Mouse (Mus musculus) embryonic facial prominence, embryonic 12.5 days (tissue): ENCODE results near the gene Hltf. TPM values are rescaled to one million over a fixed set of nuclear protein-coding genes. Genes with fewer than 3 reads are reported as not detected.
A peak's percentile ranks its signal among the peaks of the same experiment; 100 is the strongest.

ENCODE experiments used
- ATAC-seq: fragments of 200-750 bp; cut with Nextera tagmentation; 2 replicates; pipeline ENCODE4 v1.8.0; 2017; ENCODE audit not compliant: insufficient number of reproducible peaks, insufficient read depth, low FRiP score, low TSS enrichment
- H3K27ac ChIP-seq: fragments of 300-500 bp; sonication (generic); 2 replicates; pipeline ENCODE4 v1.5.1; 2016; ENCODE audit warnings: mild to moderate bottlenecking
- H3K27me3 ChIP-seq: fragments of 300-500 bp; sonication (generic); 2 replicates; pipeline ENCODE4 v1.6.1; 2016; ENCODE audit warnings: mild to moderate bottlenecking, moderate library complexity
- H3K36me3 ChIP-seq: fragments of 300-500 bp; sonication (generic); 2 replicates; pipeline ENCODE4 v1.6.1; 2016; ENCODE audit warnings: mild to moderate bottlenecking
- H3K4me1 ChIP-seq: fragments of 300-500 bp; sonication (generic); 2 replicates; pipeline ENCODE4 v1.6.1; 2016
- H3K4me2 ChIP-seq: fragments of 300-500 bp; sonication (generic); replicated peaks from 2 replicates; pipeline ENCODE4 v1.6.1; 2016; ENCODE audit warnings: mild to moderate bottlenecking, moderate library complexity
- H3K4me3 ChIP-seq: fragments of 300-500 bp; sonication (generic); 2 replicates; pipeline ENCODE4 v1.5.1; 2016; ENCODE audit warnings: mild to moderate bottlenecking
- H3K9ac ChIP-seq: fragments of 300-500 bp; sonication (generic); 2 replicates; pipeline ENCODE4 v1.6.1; 2016; ENCODE audit warnings: mild to moderate bottlenecking, moderate library complexity
- H3K9me3 ChIP-seq: fragments of 300-500 bp; sonication (generic); 2 replicates; pipeline ENCODE4 v1.6.1; 2016; ENCODE audit warnings: mild to moderate bottlenecking, moderate library complexity
- WGBS: fragments of 180-500 bp; shearing (Covaris S2); methylation state at CpG from one replicate; pipeline ENCODE4 v1.1.7; 2016; 5-methylcytosine and 5-hydroxymethylcytosine counted together
- polyA plus RNA-seq: library from polyadenylated mRNA; unstranded; fragments of >200 nt; fragmentation: Nextera tagmentation; extraction: Ambion mirVana; gene quantifications from 2 replicates; pipeline ENCODE4 v1.2.1, GENCODE M21; 2016

The Hltf gene
- polyA plus RNA-seq, 1 experiment from 2014 or later = 15.0 TPM

DNA sequence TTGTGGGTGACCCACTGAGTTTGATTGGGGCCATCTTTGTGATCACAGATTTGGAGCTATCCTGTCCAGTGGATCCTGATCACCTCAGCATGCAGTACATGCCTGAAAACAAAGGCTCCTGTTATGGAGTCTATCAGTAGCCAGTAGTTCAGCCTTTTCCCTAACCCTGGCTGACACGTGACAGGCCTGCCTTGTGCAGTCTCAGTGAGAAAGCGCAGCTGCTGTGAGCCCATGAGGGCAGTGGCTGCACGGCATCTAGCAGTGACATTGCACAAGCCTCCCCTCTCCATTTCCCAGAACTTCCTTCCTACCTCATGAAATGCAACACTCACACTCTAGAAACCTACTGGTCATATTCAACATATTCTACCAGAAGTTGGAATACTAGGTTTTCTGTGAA lies 76.9 kb downstream of the Hltf start:
- H3K4me1 ChIP-seq = no peaks in the 10 kb centered on the region
- WGBS = 72% methylated on average over 3 of the region's 3 CpGs
- H3K9ac ChIP-seq = no peak overlapping the region
- no peak overlapping the region for H3K4me2 ChIP-seq
- no peaks in the 10 kb centered on the region for H3K27me3 ChIP-seq
- 0 out of 2 replicates have a peak, but pooled peaks cover 4% of the 10 kb centered on the region for H3K36me3 ChIP-seq
- ATAC-seq = no peak; the same call in 1 of the 2 replicates
- H3K4me3 ChIP-seq = no peak overlapping the region
- H3K9me3 ChIP-seq = no peaks in the 10 kb centered on the region
- no peak overlapping the region for H3K27ac ChIP-seq

DNA sequence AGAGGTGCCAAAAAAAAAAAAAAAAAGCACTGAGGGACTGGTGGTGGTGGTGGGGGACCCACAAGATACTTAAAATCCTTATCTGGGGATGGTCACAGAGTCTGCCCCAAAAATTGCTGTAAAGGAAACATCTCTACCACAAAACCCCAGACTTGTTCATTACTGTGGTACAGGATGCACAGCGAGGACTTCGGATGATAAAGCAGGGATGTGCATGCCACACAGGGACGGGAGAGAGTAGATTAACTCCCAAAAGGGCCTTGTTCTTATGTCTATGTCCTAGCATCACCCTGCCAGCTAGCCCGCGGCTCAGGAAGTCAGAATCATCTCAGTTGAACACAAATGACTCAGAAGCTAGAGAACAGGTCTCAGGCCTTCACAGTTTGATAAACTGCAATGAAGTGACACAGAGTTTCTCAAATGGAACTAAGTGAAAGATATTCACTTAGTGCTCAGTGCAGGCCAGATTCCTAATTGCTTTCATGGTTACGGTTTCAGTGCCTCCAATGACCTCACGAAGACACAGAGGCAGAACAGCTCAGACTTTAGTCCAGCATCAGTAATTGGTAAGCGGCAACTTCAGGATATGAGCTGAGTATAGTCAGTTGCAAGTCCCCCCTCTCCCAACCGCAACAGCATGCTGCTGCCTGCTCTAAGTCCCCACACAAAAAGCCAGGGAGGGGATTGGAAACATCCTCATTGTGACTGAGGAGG lies 79.4 kb downstream of the Hltf start:
- H3K27ac ChIP-seq = no peak overlapping the region
- 79% methylated on average over 9 of the region's 9 CpGs for WGBS
- peaks cover 4% of the 10 kb centered on the region; the same call in 1 of the 2 replicates for H3K4me1 ChIP-seq
- no peak for ATAC-seq
- no peaks in the 10 kb centered on the region for H3K9me3 ChIP-seq
- no peak overlapping the region for H3K4me2 ChIP-seq
- H3K36me3 ChIP-seq = 0 out of 2 replicates have a peak, but pooled peaks cover 4% of the 10 kb centered on the region
- no peak overlapping the region for H3K4me3 ChIP-seq
- no peaks in the 10 kb centered on the region for H3K27me3 ChIP-seq
- H3K9ac ChIP-seq = no peak overlapping the region

DNA sequence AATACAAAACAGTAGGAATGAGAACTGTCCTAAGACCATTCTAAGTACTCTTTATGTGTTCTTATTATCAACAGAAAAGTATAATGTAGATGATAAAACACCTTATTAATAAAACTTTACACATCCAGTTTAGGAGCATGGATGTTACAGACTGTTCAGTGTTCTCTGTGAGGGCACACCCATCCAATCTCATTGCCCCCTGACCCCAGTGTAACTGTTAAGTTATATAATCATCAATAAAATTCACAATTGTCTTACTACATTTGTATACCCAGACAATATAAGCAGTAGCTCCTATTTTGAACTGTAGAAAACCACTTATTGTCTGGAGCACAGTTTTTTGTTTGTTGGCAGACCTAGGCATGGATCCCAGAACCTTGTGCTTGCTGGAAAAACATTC lies 83.6 kb downstream of the Hltf start:
- Histone ChIP-seq H3K9me3 (no peaks in the 10 kb centered on the region), H3K36me3 (0 out of 2 replicates have a peak, but pooled peaks cover 4% of the 10 kb centered on the region), H3K4me3 (no peak overlapping the region), H3K27me3 (no peaks in the 10 kb centered on the region), H3K9ac (no peak overlapping the region), H3K4me2 (no peak overlapping the region), H3K4me1 (peaks cover 5% of the 10 kb centered on the region; the same call in 1 of the 2 replicates), H3K27ac (no peak overlapping the region)
- ATAC-seq = no peak

DNA sequence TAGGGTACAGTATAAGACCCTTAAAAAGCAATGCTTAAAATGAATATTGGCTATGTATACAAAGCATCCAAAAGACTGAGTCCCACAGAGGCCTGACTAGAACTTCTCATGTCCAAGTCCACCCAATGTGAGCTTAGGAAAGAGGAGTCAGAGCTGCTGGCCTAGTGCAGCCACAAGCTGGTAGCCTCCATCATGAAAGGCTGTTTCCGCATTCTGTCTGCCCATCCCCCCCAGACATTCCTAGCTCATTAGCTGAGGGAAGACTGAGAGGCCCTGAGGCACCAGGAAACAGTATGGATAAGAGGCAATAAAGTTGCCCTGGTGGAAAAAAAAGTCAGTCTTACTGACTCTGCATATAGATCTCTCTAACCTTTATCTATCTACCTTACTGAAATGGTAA lies 84.1 kb downstream of the Hltf start:
- 4% methylated on average over 1 of the region's 1 CpGs for WGBS
- H3K4me3 ChIP-seq = no peak overlapping the region
- no peak overlapping the region for H3K9ac ChIP-seq
- no peak for ATAC-seq
- H3K27ac ChIP-seq = no peak overlapping the region
- H3K9me3 ChIP-seq = no peaks in the 10 kb centered on the region
- H3K4me1 ChIP-seq = peaks cover 5% of the 10 kb centered on the region; the same call in 1 of the 2 replicates
- H3K36me3 ChIP-seq = 0 out of 2 replicates have a peak, but pooled peaks cover 4% of the 10 kb centered on the region
- H3K27me3 ChIP-seq = no peaks in the 10 kb centered on the region
- H3K4me2 ChIP-seq = no peak overlapping the region

DNA sequence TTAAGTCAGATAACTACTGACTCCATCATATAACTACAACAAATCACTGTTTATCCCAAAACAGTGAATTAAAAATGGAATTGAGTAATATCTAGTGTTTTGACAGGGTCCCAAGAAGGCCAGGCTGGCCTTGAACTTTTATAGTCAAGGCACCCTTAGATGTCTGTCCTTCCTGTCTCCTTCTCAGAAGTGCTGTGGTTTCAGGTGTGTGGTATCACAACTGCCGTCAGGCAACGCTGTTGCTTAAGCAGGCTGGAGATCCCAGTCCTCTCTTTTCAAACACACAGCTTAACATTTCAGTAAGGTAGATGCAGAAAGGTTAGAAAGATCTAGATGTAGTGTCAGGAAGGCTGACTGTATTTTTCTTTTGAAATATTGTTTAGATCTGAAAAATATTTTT lies 84.5 kb downstream of the Hltf start:
- H3K4me3 ChIP-seq = no peak overlapping the region
- H3K9ac ChIP-seq = no peak overlapping the region
- peaks cover 5% of the 10 kb centered on the region; the same call in 1 of the 2 replicates for H3K4me1 ChIP-seq
- no peak overlapping the region for H3K27ac ChIP-seq
- no peaks in the 10 kb centered on the region for H3K9me3 ChIP-seq
- ATAC-seq = no peak
- no peak overlapping the region for H3K4me2 ChIP-seq
- WGBS = 77% methylated on average over 2 of the region's 2 CpGs
- H3K27me3 ChIP-seq = no peaks in the 10 kb centered on the region
- H3K36me3 ChIP-seq = 0 out of 2 replicates have a peak, but pooled peaks cover 1% of the 10 kb centered on the region

DNA sequence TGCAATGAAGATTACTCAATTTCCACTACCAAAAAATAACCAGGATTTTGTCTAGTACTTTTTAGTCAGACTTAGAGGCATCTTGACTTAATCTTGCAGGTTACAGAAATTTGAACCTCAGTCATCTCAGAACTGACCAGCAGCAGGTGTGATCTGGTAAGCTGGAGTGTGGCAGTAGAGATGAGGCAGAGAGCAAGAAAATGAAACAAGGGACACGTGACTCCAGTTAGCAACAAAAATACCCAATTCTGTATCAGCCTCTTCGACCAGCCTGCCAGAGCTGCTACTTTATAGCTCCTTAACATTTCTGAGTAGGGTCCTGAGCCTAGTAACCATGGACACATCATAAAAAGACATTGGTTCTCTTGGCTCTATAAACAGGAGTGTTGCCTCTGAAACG lies 85.0 kb downstream of the Hltf start:
- Histone ChIP-seq H3K4me2 (no peak overlapping the region), H3K36me3 (no peaks in the 10 kb centered on the region), H3K27me3 (no peaks in the 10 kb centered on the region), H3K9me3 (no peaks in the 10 kb centered on the region), H3K4me1 (peaks cover 9% of the 10 kb centered on the region), H3K27ac (no peak overlapping the region), H3K4me3 (no peak overlapping the region), H3K9ac (no peak overlapping the region)
- 67% methylated on average over 3 of the region's 3 CpGs for WGBS
- no peak for ATAC-seq

DNA sequence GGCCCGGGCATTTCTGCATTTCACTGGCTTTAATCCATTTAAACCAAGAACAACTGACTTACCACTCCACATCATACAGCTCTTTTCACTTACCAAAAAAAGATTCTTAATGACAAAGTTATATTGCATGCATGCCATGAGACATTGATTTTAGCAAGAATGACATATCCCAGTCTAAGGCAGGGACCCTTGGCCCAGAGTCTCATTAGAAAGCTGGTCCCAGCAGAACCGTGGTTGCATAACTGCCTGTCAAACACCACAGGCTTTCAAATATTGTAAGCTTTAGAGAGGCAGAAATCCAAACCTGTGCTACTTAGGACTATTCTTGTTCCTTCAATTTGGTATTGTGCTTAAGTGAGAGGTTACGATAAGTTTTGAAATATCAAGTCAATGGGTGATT lies 86.1 kb downstream of the Hltf start:
- Histone ChIP-seq H3K9me3 (no peaks in the 10 kb centered on the region), H3K4me2 (no peak overlapping the region), H3K9ac (no peak overlapping the region), H3K4me1 (peaks cover 14% of the 10 kb centered on the region), H3K4me3 (no peak overlapping the region), H3K36me3 (no peaks in the 10 kb centered on the region), H3K27ac (no peak overlapping the region), H3K27me3 (no peaks in the 10 kb centered on the region)
- 72% methylated on average over 3 of the region's 3 CpGs for WGBS
- ATAC-seq = no peak

DNA sequence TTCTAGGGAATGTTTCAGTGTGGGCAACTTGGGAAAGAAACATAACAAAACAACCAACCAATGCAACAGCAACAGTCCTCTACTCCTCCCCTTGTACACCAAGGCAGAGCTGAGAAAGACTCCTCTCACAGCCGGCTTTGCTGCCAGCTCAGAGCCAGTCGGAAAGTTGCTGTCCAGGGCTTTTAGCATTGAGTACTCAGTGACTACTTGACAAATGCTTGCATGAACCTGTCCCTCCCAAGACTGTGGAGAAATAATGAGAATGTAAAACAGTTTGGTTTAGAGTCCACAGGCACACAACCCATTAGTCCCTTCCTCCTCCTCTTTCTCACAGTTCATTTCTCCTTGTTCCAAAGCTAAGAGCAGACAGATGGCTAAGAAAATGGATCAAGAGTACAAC lies 86.8 kb downstream of the Hltf start:
- Histone ChIP-seq H3K4me1 (peaks cover 14% of the 10 kb centered on the region), H3K36me3 (no peaks in the 10 kb centered on the region), H3K4me3 (no peak overlapping the region), H3K9ac (no peak overlapping the region), H3K27me3 (no peaks in the 10 kb centered on the region), H3K27ac (no peak overlapping the region), H3K9me3 (no peaks in the 10 kb centered on the region), H3K4me2 (no peak overlapping the region)
- ATAC-seq = no peak
- 35% methylated on average over 2 of the region's 2 CpGs for WGBS

DNA sequence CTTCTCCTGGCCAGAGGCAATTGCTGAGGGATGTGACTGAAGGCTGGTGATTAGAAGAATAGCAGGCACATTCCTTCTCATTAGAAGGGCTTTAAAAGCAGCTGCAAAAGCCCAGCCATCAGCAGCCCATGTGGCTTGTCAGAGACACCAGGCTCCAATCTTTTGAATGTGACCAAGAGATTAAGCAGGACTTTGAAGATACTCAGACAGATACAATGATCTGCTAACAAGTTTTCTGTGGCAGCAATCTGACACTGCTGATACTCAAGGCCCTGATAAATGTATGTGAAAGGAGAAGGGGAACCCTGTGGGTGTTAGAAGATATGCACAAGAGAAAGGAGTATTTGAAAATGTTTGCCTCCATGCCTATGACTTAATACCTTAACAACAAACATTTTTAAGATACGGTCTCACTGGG lies 88.1 kb downstream of the Hltf start:
- Histone ChIP-seq H3K4me2 (no peak overlapping the region), H3K9ac (no peak overlapping the region), H3K27ac (no peak overlapping the region), H3K36me3 (no peaks in the 10 kb centered on the region), H3K4me1 (peaks cover 14% of the 10 kb centered on the region), H3K27me3 (no peaks in the 10 kb centered on the region), H3K9me3 (no peaks in the 10 kb centered on the region), H3K4me3 (no peak overlapping the region)
- WGBS = 32% methylated on average over 1 of the region's 1 CpGs
- no peak for ATAC-seq

DNA sequence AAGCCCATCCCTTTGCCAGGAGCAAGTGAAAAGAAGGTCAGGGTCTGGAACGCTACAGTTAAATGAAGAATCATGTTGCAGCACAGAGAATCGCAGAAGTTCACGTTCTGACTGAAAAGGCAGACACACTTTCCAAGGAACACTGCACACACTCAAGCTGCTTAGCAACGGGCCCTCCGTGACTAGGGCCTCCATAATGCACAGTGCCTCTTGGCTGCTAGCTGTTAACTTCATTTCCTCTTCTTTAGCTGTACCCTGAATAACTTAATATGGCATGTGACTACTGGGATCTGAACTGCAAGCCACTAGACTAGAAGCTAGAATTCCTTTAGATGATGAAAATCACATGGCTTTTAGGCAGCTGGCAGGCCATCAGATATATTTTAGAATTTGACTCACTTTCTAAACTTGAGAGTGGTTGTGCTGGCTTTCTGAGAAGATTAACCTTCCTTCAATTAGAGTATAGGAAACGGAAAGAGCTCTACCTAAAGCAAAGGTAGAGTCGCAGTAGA lies 89.3 kb downstream of the Hltf start:
- no peaks in the 10 kb centered on the region for H3K9me3 ChIP-seq
- peak; percentile 87; the same call in 1 of the 2 replicates for ATAC-seq
- no peak overlapping the region for H3K9ac ChIP-seq
- H3K36me3 ChIP-seq = no peaks in the 10 kb centered on the region
- no peak overlapping the region for H3K4me2 ChIP-seq
- H3K27ac ChIP-seq = peak overlapping the region; percentile 11; the same call in 1 of the 2 replicates
- H3K4me1 ChIP-seq = peaks cover 10% of the 10 kb centered on the region
- H3K27me3 ChIP-seq = no peaks in the 10 kb centered on the region
- WGBS = 33% methylated on average over 7 of the region's 7 CpGs
- no peak overlapping the region for H3K4me3 ChIP-seq

DNA sequence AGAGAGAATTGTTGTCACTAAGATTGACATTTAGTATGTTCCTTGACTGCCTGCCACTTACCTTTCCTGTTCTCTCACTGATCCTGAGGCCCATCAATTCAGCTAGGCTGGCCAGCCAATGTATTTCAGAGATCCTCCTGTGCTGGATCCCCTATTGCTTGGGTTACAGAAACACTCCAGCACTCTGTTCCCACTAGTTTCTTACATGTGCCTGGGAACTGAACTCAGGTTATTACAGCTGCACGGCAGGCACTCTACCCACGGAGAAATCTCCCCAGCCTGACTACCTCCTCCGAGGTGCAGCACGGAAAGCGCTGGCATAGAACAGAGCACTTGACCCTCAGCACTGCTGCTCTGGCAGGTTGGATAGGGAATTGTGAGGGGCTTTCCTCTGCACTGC lies 90.0 kb downstream of the Hltf start:
- H3K27me3 ChIP-seq = no peaks in the 10 kb centered on the region
- no peak for ATAC-seq
- no peak overlapping the region for H3K9ac ChIP-seq
- H3K36me3 ChIP-seq = no peaks in the 10 kb centered on the region
- 67% methylated on average over 5 of the region's 5 CpGs for WGBS
- peak overlapping the region; percentile 50; the same call in 1 of the 2 replicates for H3K27ac ChIP-seq
- H3K4me1 ChIP-seq = peaks cover 9% of the 10 kb centered on the region
- H3K9me3 ChIP-seq = no peaks in the 10 kb centered on the region
- no peak overlapping the region for H3K4me3 ChIP-seq
- no peak overlapping the region for H3K4me2 ChIP-seq

DNA sequence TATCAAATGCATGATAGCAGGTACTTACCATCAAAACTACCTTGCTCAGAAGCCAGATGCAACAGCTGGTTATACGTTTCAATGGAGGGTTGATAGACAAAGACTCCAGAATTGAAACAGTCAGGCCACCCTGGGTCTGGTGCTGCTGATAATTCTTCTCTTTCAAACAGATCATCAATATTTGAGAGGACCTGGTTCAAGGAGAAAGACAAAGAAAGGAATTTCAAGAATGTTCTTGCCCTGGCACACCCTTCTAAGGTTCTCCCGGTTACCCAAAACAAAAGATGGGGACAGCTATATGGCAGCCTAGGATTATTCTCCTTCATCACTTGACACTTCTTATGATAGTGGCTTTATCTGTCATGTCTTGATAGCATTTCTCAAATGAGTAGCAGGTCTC lies 92.9 kb downstream of the Hltf start:
- Histone ChIP-seq H3K27ac (no peak overlapping the region), H3K4me3 (no peak overlapping the region), H3K4me1 (peaks cover 9% of the 10 kb centered on the region), H3K4me2 (no peak overlapping the region), H3K9ac (no peak overlapping the region), H3K27me3 (no peaks in the 10 kb centered on the region), H3K9me3 (no peaks in the 10 kb centered on the region), H3K36me3 (no peaks in the 10 kb centered on the region)
- ATAC-seq = no peak
- WGBS = 83% methylated on average over 2 of the region's 2 CpGs
